Mouse (Mus musculus): ENCODE measurements around the gene Ppm1k. TPM values are rescaled to one million over a fixed set of nuclear protein-coding genes. Genes with fewer than 3 reads are reported as not detected.
"Not testable (repeated sequence)": the region's sequence is repeated elsewhere in the genome, so short reads cannot be mapped to it uniquely, and the experiment has no call there.

The Ppm1k gene
- polyA plus RNA-seq, 1 experiment from 2014 or later, result 2.7 TPM

DNA sequence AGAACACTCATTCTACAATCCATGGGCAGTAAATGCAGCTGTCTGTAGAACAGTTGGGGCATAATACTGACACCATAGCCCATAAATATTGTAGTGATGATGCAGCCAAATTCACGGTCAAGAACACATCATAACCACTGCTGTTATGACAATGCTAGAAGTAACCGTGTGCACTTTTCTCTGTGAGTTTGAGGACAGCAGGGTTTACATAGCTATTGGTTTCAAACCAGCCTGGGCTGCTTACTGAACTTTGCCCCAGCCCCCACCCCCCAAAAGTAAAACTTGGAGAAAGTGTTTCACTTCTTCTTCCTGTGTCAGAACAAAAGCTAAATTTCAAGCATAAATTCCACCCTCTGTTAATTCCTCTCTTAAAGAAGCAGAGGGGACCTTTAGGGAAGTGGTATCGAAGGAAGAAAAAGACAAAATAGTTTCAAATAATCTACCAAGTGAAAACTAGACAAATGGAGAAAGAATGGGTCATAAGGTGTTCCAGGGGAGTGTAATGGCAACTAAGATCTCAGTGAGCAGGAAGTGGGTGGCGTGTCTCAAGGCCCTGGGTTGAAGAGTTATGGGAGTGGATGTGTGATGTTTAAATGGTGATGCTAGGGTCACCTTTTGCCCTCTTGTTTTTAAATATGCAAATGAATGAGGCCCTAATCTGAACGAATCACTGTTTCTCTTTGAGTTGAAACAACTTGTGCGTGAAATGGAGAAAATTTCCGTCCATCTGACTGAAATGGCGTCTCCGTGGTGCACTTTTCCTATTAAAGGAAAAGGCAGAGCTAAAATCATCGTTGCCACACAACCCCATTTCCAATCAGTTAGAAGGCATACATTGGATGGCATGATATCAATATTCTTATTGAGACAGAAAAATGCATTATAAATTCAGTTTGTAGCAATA, 14.3 kb downstream of the Ppm1k start:
- Histone ChIP-seq H3K4me3 (replicated peaks; ENCODE audit: low read depth, low read length) (no peak overlapping the region), H3K9ac (ENCODE audit: low read depth, low read length) (no peak overlapping the region), H3K27me3 (ENCODE audit: insufficient read depth, low read length) (no peaks in the 10 kb centered on the region), H3K4me1 (replicated peaks; ENCODE audit: insufficient read depth, low read length) (no peaks in the 10 kb centered on the region), H3K36me3 (ENCODE audit: insufficient read depth, low read length) (no peaks in the 10 kb centered on the region), H3K27ac (no peak overlapping the region), H3K4me2 (ENCODE audit: low read length) (no peak overlapping the region), H3K9me3 (replicated peaks; ENCODE audit: low read length) (no peaks in the 10 kb centered on the region)
- 85% methylated on average over 10 of the region's 10 CpGs for WGBS
- ATAC-seq (replicated peaks; ENCODE audit: low FRiP score, low read depth) (no peak), DNase-seq (ENCODE audit: low spot score) (no peak)
- no peak for TF ChIP-seq CTCF (IDR thresholded peaks at IDR 0.05; ENCODE audit: low read depth)

DNA sequence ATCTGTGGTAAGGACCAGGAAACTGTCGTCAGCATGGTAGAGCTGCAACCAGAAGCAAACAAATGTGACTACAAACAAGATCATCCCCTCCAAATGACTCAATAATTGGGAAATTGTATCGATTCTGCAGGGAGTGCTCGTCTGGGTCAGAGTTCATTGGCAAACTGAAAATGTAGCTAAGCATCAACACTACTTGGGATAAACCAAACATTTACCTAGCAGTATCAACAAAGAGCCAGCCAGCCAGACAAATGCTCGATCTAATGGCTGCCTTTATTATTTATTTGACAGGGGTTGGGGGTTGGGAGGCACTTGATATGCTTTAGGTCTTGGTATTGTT, 21.3 kb downstream of the Ppm1k start:
- no peak overlapping the region for H3K4me2 ChIP-seq (ENCODE audit: low read length)
- peaks cover 14% of the 10 kb centered on the region; the same call in 1 of the 2 replicates for H3K36me3 ChIP-seq (ENCODE audit: insufficient read depth, low read length)
- WGBS, result 48% methylated on average over 4 of the region's 4 CpGs
- DNase-seq (ENCODE audit: low spot score), result no peak
- H3K9me3 ChIP-seq (replicated peaks; ENCODE audit: low read length), result no peaks in the 10 kb centered on the region
- H3K9ac ChIP-seq (ENCODE audit: low read depth, low read length), result no peak overlapping the region
- no peak overlapping the region for H3K4me3 ChIP-seq (replicated peaks; ENCODE audit: low read depth, low read length)
- no peak for TF ChIP-seq CTCF (IDR thresholded peaks at IDR 0.05; ENCODE audit: low read depth)
- H3K27ac ChIP-seq, result no peak overlapping the region
- H3K4me1 ChIP-seq (replicated peaks; ENCODE audit: insufficient read depth, low read length), result no peaks in the 10 kb centered on the region
- no peaks in the 10 kb centered on the region for H3K27me3 ChIP-seq (ENCODE audit: insufficient read depth, low read length)
- ATAC-seq (replicated peaks; ENCODE audit: low FRiP score, low read depth), result no peak

DNA sequence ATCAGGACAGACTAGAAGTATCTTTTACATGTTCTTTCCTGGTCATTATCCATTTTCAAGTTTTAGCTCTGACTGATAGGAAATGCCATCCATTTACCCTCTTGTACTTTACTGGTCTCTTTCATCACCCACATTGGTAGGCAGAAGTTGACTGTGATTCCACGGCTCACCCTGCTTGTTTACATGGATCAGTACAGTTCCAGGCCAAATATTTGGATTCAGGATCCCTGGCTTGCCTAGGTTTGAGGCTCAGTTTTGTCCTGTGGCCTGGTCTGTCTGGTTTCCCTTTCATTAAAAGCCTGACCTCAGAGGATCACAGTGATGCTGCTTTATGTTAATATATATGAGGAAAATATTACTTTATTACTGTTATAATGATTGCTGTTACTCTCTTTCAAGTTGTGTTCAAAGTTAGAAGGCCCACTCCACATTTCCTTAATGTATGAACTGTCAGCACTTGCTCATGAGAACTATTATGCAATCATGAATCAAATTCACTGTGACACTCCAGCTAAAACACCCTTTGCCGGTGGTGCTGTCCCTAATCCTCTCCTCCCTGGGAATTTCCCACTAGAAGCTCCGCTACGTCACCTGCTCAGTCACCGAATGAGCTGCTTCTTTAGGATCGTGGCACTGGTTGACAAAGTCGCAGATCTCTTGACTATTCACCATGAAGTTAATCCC, 21.8 kb downstream of the Ppm1k start:
- ATAC-seq (replicated peaks; ENCODE audit: low FRiP score, low read depth), result no peak
- Histone ChIP-seq H3K4me1 (replicated peaks; ENCODE audit: insufficient read depth, low read length) (no peaks in the 10 kb centered on the region), H3K9me3 (replicated peaks; ENCODE audit: low read length) (no peaks in the 10 kb centered on the region), H3K4me2 (ENCODE audit: low read length) (no peak overlapping the region), H3K36me3 (ENCODE audit: insufficient read depth, low read length) (peaks cover 14% of the 10 kb centered on the region; the same call in 1 of the 2 replicates), H3K27ac (no peak overlapping the region), H3K9ac (ENCODE audit: low read depth, low read length) (no peak overlapping the region), H3K4me3 (replicated peaks; ENCODE audit: low read depth, low read length) (no peak overlapping the region), H3K27me3 (ENCODE audit: insufficient read depth, low read length) (no peaks in the 10 kb centered on the region)
- 84% methylated on average over 7 of the region's 7 CpGs for WGBS
- DNase-seq (ENCODE audit: low spot score), result no peak
- no peak for TF ChIP-seq CTCF (IDR thresholded peaks at IDR 0.05; ENCODE audit: low read depth)

GRCm38 (mm10) chr6:57511899-57512298, 23.4 kb downstream of the Ppm1k start:
- Histone ChIP-seq H3K27ac (no peak overlapping the region), H3K4me2 (ENCODE audit: low read length) (no peak overlapping the region), H3K4me3 (replicated peaks; ENCODE audit: low read depth, low read length) (no peak overlapping the region), H3K27me3 (ENCODE audit: insufficient read depth, low read length) (no peaks in the 10 kb centered on the region), H3K4me1 (replicated peaks; ENCODE audit: insufficient read depth, low read length) (no peaks in the 10 kb centered on the region), H3K9ac (ENCODE audit: low read depth, low read length) (no peak overlapping the region), H3K36me3 (ENCODE audit: insufficient read depth, low read length) (peaks cover 14% of the 10 kb centered on the region; the same call in 1 of the 2 replicates), H3K9me3 (replicated peaks; ENCODE audit: low read length) (no peaks in the 10 kb centered on the region)
- WGBS, result 91% methylated on average over 5 of the region's 5 CpGs
- ATAC-seq (replicated peaks; ENCODE audit: low FRiP score, low read depth), result no peak
- TF ChIP-seq CTCF (IDR thresholded peaks at IDR 0.05; ENCODE audit: low read depth), result no peak
- no peak for DNase-seq (ENCODE audit: low spot score)

DNA sequence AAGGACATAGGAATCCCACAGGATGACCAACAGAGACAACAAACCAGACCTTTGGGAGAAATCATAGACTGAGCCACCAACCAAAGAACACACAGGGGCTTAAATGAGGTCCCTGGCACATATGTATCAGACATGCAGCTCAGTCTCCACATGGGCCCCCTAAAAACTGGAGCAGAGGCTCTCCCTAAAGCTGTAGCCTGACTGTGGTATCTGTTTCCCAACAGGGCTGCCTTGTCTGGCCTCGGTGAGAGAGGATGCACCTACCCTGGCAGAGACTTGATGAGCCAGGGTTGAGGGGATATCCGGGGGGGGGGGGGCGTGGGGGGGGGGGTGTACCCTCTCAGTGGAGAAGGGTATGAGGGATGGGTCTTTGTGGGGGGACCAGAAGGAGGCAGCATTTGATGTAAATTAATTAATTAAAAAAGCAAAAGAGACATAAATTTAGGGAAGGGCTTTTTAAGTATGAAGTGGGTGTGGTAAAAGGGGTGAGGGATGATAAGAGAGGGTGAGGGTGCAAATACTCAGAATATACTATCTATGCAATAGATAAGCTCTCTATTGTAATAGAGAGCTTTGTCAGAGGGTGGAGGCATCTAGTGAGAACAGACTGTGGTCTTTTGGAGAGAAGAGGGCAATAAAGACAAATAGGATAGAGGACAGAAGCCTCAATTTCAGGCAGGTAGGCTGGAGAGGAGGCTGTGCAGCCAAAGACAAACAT, 31.4 kb downstream of the Ppm1k start:
- TF ChIP-seq CTCF (IDR thresholded peaks at IDR 0.05; ENCODE audit: low read depth), result no peak
- WGBS, result 83% methylated on average over 1 of the region's 3 CpGs
- Histone ChIP-seq H3K36me3 (ENCODE audit: insufficient read depth, low read length) (no peaks in the 10 kb centered on the region), H3K4me1 (replicated peaks; ENCODE audit: insufficient read depth, low read length) (no peaks in the 10 kb centered on the region), H3K27me3 (ENCODE audit: insufficient read depth, low read length) (no peaks in the 10 kb centered on the region), H3K4me2 (ENCODE audit: low read length) (no peak overlapping the region), H3K27ac (no peak overlapping the region), H3K4me3 (replicated peaks; ENCODE audit: low read depth, low read length) (no peak overlapping the region), H3K9me3 (replicated peaks; ENCODE audit: low read length) (no peaks in the 10 kb centered on the region), H3K9ac (ENCODE audit: low read depth, low read length) (no peak overlapping the region)
- no peak for ATAC-seq (replicated peaks; ENCODE audit: low FRiP score, low read depth)
- no peak for DNase-seq (ENCODE audit: low spot score)

- Histone ChIP-seq H3K36me3 (ENCODE audit: insufficient read depth, low read length) (no peaks in the 10 kb centered on the region), H3K4me2 (ENCODE audit: low read length) (no peak overlapping the region), H3K27me3 (ENCODE audit: insufficient read depth, low read length) (no peaks in the 10 kb centered on the region), H3K27ac (no peak overlapping the region), H3K4me1 (replicated peaks; ENCODE audit: insufficient read depth, low read length) (no peaks in the 10 kb centered on the region), H3K4me3 (replicated peaks; ENCODE audit: low read depth, low read length) (no peak overlapping the region), H3K9ac (ENCODE audit: low read depth, low read length) (no peak overlapping the region), H3K9me3 (replicated peaks; ENCODE audit: low read length) (no peaks in the 10 kb centered on the region)
- TF ChIP-seq CTCF (IDR thresholded peaks at IDR 0.05; ENCODE audit: low read depth), result no peak
- DNase-seq (ENCODE audit: low spot score) (no peak), ATAC-seq (replicated peaks; ENCODE audit: low FRiP score, low read depth) (no peak)
- 73% methylated on average over 2 of the region's 2 CpGs for WGBS
These were observed 36.1 kb downstream of the Ppm1k start for GRCm38 (mm10) chr6:57499209-57499608.

GRCm38 (mm10) chr6:57468161-57468560, 67.1 kb downstream of the Ppm1k start:
- not testable (repeated sequence) for H3K27me3 ChIP-seq (ENCODE audit: insufficient read depth, low read length); H3K4me3 ChIP-seq (replicated peaks; ENCODE audit: low read depth, low read length); H3K4me2 ChIP-seq (ENCODE audit: low read length); DNase-seq (ENCODE audit: low spot score); H3K36me3 ChIP-seq (ENCODE audit: insufficient read depth, low read length); ATAC-seq (replicated peaks; ENCODE audit: low FRiP score, low read depth); H3K27ac ChIP-seq; H3K9ac ChIP-seq (ENCODE audit: low read depth, low read length); H3K4me1 ChIP-seq (replicated peaks; ENCODE audit: insufficient read depth, low read length); H3K9me3 ChIP-seq (replicated peaks; ENCODE audit: low read length)
- 18% methylated on average over 3 of the region's 3 CpGs for WGBS

Measured in kidney, postnatal 0 days (tissue).